Mouse (Mus musculus) B cell, adult 2 months (primary cell): Measurements from ENCODE around the gene Tprg.

ENCODE experiments used
- DNase-seq, 2 experiments: peaks; one replicate each; pipeline ENCODE4 v3.0.0; 2022

The Tprg gene

DNA sequence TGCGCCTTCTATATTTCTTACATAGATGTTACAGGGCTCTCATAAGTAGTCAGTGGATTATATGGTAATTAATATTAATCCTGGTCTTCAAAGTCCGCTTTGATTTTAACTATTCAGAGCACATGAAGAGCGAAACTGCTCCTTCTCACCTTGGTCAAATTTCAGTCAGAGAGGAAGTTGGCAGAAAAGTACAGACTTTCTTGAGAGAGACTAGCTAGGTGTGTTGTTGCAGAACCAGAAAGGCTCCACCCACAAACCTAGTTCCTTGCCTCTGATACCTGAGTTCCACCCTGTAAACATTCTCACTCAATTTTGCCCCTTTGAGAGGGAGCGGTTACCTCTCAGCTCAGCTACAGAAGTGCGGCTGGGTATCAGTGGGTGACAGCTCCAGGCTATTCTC is at the start of gene Tprg:
Gene Tprg, plus strand, starts transcription at position 301 of the 400 bp plus-strand sequence.
- no peak for DNase-seq

DNA sequence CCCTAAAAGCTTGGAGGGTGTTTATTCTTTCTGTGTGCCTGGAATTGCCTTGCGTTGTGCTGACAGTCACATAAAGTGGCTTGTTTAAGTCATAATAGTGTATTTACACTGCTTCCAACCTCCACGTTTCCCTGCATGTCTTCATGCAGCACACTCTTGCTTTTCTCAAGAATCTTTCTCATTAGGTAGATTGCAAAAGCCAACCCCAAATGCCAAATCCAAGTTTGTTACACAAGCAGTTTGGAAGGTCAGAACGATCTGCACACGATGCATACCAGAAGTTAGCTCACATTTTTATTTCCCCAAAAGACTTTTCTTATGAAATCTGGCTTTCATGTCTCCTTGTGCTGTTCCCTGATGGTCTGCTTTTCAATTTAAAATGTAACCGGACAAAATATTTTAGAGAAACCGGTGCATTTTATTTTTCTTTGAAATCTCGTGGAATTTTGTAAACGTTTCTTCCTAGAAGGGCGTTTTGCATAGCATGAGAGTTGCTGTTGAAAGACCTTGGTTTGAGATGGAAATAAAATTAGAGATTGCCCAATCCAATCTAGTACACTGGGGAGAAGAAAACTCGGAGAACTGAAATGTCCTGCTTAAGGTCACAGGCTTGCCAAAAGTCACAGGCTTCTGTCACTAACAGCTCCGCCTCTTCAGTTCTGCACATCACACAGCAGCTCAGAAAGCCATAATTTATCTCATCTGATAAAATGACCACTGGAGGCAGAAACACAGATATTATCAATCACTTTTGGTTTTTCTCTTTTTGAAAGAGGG is 48.2 kb upstream of the Tprg start:
- no peak for DNase-seq

DNA sequence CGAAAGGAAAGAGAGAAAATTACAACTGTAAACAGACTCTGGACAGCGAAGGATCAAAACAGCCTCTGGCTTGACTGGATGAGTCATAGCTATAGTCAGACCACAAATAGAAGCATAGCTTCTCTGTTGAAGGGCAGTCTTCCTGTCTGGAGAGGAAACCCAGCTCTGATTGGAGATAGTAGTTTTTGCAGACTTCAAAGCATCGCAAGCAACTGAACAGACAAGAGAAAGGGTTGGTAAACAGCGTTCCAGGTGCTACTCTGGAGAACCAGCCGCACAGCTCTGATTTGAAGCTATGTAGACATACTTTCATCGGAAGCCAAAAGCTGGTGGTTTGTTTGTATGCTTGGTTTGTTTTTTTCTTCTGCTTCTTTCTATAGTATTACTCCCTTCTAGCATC is 37.7 kb upstream of the Tprg start:
- no peak for DNase-seq

- peak; percentile 13 to 14 for DNase-seq
Measured at GRCm38 (mm10) chr16:25250129-25250749, 36.4 kb upstream of the Tprg start.

GRCm38 (mm10) chr16:25251080-25251479 is 35.5 kb upstream of the Tprg start:
- DNase-seq: no peak

- no peak for DNase-seq
Measured at GRCm38 (mm10) chr16:25254646-25255045, 32.0 kb upstream of the Tprg start.

- DNase-seq: no peak
Measured at GRCm38 (mm10) chr16:25255186-25255585, 31.4 kb upstream of the Tprg start.

DNA sequence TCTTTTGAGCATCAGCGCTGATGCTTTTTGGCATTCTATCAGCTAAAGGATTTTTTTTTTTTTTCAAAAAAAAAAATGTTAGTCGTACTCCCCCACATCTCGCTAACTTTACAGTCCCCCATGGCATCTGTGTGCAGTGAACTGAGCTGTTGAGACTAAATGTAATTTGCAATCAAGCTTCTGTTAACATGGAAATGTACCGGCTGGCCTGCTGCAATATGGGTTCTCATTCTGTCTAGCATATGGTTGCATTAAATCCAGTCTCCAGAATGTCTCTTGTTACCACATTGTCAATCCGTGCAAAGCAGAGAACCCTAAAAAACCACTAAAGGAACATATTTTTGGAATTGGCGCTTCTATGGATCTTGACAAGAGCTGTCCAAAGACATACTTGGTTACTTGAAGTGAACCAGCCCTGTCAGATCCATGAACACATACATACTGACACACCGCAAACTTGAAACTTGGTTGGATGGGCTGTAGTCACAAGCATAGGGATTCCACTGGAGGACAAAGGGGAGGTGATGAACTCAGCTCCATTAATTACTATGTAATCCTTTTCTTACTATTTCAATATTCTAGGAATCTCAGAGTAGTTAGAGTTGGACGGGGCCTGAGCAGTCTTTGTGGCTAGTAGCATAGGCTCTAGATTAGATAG is 30.9 kb upstream of the Tprg start:
- DNase-seq: no peak

DNA sequence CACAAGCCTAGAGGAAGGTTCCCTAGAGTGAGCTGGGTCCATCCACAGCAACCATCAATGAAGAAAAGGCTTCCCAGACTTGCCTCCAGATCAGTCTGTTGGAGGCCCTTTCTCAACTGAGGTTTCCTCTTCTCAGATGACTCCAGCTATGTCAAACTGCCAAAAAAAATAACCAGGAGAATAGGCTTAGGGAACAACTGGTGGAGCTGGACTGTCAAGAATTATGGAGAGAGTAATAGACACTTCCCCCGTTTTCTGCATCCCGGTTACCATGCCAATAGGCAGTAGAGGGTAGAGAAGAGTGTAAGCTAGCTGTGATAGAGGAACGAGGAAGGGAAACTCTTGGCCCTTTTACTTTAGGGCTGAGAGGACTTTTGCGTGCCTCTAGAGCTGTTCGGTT is 24.3 kb upstream of the Tprg start:
- no peak for DNase-seq

- DNase-seq: no peak
Measured at GRCm38 (mm10) chr16:25262965-25263364, 23.7 kb upstream of the Tprg start.

GRCm38 (mm10) chr16:25263520-25264149 is 23.0 kb upstream of the Tprg start:
- peak; percentile 85 to 86 for DNase-seq

DNA sequence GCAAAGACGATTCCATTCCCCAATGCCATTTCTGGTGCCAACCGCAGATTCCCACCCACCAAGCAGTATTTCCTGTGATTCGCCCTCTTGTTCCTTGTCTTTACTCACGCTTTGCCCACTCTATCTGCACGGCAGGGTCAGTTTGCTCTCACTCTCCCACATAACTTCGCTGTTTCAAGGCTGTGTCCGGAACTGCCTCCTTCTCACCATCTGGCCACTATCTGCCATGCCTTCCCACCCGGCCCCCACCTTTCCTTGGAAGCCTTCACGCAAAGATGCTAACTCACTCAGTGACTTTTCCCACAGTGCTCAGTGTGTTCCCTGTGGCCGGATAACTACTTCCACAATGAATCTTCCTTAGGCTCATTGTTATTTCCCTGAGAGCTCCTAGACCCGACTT is 21.4 kb upstream of the Tprg start:
- DNase-seq: no peak

DNA sequence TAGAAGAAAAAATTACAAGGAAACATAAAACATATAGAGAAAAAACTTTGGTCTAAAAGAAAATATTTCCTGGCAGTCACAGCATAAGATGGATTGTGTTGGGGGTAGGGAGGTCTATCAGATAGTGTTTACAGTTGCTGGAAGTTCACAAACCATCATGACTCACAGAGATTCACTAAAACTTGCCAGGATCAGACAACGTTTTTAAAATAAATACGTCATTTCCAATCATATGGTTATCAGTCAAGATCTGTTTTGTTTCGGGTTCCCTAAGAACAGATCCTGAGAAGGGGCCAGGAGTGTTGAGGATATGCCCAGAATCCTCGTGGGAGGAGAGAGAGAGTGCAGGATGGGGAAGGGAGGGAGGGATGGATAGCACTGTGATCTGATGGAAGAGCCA is 18.3 kb upstream of the Tprg start:
- DNase-seq: no peak

DNA sequence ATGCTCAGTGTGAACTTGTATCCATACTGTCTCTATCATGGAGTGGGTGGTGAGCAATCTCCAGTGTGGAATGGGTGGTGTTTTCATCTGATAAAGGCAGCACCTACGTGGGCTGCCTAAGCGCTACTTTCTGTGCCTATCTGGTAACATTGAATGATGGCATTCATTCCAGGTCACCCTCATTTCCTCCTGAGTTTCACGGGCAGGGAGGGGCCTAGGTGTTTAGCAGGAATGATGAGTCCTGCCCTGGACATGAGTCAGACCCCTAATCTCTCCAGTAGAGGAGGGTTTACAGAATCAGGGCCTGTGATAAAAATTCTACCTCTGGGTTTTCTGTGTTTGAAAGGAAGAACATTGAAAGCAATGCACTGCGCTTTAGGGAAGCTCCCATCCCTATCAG is 4.1 kb upstream of the Tprg start:
- no peak for DNase-seq

GRCm38 (mm10) chr16:25293753-25294152 is 7.1 kb downstream of the Tprg start:
- DNase-seq: no peak

DNA sequence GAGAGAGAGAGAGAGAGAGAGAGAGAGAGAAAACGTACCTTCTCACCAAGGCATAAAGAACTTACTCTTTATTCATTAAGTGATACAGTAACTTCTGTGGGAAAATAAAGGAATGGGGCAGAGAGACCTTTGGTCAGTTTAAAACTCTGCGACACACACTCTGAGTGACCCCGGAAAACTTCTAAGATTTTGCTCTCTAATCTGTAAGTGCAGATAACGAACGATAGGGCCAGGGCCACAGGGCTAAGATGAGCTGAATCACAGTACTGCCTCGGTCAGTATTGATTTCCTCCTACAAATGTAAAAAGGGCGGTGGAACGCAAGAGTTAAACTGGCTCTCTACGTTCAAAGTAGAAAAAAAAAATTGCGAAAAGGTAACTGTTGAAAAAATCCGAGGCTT is 8.9 kb downstream of the Tprg start:
- DNase-seq: no peak

DNA sequence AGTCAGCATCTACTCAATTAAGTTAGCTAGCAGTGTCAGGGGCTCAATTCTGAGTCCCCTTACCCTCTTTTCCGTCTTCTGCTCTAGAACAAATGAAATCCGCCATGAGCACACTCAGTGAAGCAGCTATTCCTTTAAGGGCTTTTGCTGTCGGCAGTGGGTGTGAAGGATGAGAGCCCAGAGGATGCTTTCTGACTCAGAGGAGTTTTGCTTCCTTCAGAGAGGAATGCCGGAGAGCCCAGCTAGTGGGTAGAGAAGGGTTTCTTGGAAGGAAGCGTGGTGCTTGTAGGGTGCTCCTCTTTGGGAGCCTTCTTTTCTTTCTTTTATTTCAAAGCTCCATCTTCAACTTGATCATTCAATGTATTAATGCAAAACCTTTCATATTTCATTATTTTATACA is 10.1 kb downstream of the Tprg start:
- DNase-seq: no peak

GRCm38 (mm10) chr16:25298204-25298603 is 11.6 kb downstream of the Tprg start:
- DNase-seq: no peak

- DNase-seq: no peak
Measured at GRCm38 (mm10) chr16:25302616-25303015, 16.0 kb downstream of the Tprg start.

GRCm38 (mm10) chr16:25314006-25314405 is 27.4 kb downstream of the Tprg start:
- DNase-seq: no peak

- no peak for DNase-seq
Measured at GRCm38 (mm10) chr16:25315090-25315489, 28.5 kb downstream of the Tprg start.

GRCm38 (mm10) chr16:25325631-25326238 is 39.1 kb downstream of the Tprg start:
- DNase-seq: no peak
